Mouse (Mus musculus) heart, adult 11 months (tissue): ENCODE results near the gene H3f3b.

Experiments used
- DNase-seq: peaks from one replicate; pipeline ENCODE4 v3.0.0; 2022

H3f3b gene

DNA sequence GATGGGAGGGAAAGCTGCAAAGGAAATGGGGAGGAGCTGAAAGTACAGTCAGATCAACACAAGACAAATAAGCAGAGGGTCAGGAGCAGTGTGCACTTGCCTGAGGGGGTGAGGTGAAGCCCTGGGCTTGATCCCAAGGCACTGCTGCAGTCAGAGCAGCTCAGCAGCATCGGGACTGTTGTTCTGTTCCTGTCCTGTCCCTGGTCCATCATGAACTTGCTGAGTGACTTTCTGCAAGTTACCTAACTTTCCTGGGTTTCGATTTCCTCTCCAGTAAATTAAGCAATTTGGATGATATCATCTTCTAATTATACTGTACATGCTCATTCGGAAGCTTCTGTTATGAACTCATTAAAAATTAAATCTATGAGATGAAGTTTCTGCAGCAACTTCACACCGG lies at the start of gene H3f3b:
H3f3b (minus strand) TSS at position 207 of the 400 bp plus-strand sequence.
- DNase-seq: peak; percentile 91

DNA sequence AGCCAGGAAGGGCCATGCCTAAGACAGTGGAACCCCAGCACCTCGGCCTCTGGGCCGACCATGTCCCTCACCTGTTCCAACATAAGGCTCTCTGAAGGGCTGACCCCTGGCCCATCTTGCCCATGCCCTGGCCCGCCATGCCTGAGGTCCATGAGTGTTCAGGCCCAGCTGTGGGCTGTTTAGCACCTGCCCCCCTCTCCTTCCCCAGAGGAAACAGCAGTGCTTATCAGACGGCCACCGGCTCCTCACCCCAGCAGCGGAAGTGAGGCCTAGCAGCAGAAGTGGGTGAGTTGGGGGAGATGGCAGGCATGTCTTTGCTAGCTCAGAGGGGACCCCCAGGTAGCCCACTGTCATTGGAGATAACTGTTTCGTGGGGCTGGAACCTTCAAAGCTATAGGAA lies 49.1 kb upstream of the H3f3b start:
- no peak for DNase-seq

DNA sequence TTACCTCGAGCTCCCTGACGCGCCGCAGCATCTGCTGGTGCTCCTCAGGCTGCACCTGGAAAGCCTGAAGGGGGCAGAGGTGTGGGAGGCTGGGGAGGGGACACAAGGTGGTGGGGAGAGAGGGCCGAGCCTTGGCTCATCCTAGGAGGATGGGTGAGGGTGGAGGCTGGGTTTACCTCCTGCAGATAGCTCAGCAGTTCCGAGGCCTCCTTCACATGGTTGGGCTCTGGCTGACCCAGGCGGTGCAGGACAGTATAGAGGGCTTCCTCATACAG lies 48.4 kb upstream of the H3f3b start:
- DNase-seq: no peak

DNA sequence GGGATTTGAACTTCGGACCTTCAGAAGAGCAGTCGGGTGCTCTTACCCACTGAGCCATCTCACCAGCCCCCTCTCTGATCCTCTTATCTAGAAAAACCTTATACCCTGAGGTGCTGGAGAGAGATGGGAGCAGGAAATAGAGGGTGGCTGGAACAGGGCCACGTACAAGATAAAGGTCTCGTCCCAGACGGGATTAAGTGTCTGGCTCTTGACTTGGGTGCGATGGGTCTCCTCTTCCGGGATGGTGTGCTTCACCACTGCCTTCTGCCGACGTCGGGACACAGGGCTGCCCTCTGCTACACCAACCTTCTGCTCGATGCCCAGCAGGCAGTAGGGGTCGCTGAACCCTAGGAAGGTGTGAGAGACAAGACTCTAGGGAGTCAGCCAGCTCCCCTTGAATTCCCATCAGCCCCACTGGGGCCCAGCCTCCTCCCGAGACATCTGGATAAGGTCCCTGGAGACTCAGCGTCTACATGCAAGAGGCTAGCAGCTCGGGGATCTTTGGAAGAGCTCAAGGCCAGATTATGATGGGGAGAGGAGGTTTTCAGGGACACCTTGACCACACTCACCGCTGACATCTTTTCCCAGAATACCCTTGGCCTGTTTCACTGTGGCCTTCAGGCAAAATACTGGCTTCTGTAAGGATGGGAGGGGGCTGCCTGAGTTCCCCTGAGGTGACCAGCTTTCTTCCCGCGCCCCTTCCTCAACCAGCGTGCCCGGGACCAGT lies 47.9 kb upstream of the H3f3b start:
- no peak for DNase-seq

DNA sequence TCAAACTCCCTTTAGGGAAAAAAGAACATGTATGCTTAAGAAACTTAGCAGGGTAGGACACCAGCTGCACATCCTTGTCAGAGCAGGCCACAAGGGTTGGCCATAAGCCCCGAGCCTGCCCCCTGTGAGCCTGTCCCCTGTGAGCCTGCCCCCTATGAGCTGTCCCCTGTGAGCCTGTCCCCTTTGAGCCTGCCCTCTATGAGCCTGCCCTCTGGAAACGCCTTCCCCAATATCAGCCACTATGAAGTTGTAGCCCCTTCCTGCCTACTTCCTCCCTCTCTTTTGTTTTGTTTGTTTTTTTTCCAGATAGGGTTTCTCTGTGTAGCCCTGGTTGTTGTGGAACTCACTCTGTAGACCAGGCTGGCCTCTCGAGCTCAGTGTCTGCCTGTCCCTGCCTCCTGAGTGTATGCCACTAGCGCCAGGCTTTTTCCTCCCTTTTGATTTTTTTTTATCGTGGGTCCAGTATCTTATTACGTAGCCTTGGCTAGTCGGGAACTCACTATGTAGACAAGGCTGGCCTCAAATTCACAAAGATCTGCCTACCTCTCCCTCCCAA lies 46.8 kb upstream of the H3f3b start:
- DNase-seq: no peak

DNA sequence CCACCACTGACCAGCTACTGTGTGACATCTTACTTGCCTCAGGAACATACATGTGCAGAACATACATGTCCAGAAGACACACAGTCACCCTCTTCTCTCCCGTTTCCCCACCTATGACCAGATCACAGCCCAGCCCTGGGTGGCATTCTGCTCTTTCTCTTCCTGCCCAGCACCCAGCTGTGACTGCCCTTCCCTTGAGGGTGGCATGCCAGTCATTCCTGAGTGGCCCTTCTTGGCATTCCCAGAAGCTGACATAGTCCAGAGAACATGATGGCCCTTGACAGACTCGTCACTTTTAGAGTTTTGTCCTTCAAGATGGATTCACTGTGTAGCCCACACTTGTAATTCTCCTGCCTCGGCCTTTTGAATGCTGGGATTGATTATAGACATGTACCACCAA lies 44.8 kb upstream of the H3f3b start:
- DNase-seq: no peak

DNA sequence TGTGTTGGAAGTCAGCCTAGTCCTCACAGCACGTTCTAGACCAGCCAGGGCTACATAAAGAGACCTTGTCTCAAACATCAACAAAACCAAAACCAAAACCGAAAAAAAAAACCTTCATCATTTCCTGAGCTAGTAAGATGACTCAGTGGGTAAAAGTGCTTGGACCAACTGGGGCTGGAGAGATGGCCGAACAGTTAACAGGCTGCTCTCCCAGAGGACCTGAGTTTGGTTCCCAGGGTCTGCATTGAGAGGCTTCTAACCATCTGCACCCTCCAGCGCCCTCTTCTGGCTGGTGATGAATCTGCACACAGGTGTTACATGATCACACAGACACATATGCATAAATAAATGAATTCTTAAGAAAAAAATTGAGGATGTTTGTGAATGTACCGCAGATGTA lies 43.7 kb upstream of the H3f3b start:
- no peak for DNase-seq

DNA sequence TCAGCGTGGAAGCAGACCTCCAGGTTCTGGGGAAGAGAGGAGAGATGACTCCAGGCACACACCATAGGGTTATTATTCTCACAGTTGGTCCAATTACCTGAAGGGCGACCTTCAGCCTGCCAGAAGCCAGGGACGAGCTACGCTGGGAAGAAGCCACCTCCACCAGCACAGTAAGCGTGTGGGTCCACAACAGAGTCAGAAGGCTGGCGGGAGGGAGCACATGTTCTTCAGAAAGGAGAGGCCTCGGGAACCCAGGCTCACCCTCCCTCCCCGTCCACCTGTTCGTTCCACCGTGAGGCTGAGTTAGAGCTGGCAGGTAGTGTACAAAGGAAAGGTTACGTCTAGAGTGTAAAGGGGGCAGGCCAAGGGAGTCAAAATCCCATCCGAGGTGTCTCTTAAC lies 37.6 kb upstream of the H3f3b start:
- DNase-seq: no peak

DNA sequence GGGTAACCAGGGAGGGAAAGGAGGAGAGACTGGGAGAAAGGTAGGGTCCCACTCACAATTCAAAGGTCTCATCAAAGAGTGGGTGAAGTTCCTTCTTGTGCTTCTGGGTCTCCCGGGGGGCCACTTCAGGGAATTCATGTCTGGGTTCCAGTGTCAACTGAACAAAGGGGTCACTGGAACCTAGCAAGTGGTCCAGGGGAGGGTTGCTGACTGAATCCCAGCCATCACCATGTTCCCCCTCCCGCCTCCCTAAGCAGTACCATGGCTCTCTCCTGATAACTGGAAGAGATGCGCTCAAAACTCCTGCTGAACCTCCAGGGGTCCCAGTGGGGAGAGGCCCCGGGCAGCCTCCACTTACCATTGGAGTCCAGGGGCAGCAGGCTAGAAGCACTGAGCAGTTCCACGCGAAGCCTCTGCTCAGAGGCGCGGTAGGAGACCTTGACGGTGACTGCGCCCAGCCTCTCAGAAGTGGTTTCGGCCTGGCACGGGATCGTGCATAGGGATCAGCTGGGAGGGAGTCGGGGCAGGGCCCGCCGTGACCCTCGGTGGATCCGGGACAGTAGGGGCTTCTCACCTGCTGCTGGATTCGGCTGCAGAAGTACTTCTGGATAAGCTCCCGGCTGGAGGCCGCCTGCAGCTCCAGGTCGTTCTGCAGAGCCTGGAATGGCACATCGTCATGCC lies 36.6 kb upstream of the H3f3b start:
- no peak for DNase-seq

DNA sequence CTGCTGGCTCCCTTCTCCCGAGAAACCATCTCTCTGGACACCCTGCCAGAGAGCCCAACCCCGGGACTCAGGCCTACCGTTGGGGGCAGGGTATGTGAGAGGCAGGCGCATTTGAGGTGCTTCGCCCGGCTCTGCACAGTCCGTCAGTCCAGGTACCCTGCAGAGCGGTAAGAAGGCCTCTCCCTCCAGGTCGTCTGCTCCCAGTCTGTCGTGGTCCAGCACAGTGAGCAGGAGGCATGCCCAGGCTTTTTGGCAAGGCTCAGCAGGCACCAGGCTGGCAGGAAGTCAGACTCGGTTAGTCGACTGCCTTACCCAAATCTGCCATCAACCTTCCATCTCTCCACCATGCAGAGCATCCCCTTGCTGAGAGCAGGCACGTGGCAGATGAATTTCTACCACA lies 35.8 kb upstream of the H3f3b start:
- no peak for DNase-seq

DNA sequence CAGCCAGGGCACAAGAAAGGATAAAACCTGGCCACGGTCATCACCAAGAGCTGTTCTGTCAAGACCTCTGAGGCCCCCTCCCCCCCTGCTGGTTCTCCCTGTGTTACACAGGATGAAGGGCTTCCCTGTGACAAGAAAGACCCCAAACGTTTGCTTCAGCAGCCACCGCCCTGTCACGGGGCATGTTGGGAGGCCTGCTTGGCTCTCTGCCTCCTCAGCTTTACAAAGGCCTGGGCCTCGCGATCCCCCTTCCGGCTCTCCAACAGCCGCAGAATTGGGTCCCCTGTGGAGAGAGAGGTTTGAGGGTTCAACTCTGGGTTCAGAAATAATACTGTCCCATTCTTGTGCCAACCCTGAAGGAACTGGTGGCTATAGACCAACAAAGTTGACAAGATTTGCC lies 34.8 kb upstream of the H3f3b start:
- DNase-seq: no peak

DNA sequence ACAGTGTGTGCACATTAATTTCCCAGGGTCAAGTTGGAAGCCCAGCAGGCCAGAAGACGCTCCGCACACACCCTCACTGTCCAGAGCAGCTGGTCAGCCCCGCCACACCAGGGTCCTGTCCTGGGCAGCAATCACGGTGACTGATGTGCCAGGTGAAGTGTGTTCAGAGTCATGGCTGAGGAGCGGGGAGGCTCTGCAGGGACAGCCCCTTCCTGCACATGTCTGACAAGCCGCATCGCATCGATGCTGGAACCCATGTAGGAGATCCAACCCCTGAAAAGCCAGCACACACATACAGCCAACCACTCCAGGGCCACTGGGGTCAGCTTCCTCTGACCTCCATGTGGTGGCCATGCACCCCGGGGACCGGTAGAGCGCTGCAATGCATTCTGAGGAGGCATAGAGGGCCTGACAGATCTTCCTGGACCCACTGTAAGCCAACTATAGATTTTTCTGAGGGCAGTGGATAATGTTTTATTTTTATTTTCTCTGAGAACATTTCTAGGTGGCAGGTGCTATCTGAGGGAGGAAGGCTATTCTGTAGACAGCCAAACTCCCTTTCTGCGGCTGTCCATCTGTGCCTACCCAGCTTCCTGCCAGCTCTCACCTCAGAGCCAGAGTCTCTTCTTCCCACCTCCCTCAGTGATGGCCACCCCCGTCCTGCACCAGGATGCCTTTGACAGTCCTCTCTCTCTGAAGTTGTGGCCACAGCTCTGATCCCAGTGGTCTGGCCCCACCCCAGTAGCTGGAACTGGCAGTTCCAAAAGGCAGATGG lies 34.1 kb upstream of the H3f3b start:
- no peak for DNase-seq

DNA sequence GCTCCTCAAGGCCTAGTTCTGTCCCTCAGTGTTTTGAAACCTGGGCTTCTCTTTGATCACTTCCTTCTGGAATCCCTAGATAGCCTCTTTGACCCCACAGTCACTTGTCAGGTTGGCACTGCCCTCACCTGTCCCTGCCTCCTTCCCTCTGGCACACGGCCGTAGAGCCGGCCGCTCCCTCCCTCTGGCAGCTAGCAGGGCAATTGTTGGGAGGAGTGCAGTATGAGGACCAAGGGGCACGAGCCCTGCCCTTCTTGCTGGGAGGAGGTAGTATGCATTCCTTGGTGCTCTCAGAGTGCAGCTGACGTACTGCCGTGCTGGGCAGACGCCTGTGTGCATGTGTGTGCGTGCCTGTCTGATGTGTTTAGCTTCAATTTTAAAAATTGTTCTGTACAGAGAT lies 32.8 kb upstream of the H3f3b start:
- no peak for DNase-seq

DNA sequence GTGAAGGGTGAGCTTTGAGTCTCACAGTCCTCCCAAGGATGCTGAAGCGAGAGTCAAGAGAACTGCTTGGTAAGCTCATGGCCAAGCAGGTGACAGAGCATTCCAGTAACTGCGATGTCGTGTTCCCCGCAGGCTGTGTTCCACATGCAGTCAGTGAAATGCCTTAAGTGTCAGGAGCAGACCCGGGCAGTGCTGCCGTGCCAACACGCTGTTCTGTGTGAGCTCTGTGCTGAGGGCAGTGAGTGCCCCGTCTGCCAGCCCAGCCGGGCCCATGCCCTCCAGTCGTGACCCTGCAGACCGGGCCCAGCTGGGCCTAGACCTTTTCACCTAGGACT lies 31.9 kb upstream of the H3f3b start:
- no peak for DNase-seq

DNA sequence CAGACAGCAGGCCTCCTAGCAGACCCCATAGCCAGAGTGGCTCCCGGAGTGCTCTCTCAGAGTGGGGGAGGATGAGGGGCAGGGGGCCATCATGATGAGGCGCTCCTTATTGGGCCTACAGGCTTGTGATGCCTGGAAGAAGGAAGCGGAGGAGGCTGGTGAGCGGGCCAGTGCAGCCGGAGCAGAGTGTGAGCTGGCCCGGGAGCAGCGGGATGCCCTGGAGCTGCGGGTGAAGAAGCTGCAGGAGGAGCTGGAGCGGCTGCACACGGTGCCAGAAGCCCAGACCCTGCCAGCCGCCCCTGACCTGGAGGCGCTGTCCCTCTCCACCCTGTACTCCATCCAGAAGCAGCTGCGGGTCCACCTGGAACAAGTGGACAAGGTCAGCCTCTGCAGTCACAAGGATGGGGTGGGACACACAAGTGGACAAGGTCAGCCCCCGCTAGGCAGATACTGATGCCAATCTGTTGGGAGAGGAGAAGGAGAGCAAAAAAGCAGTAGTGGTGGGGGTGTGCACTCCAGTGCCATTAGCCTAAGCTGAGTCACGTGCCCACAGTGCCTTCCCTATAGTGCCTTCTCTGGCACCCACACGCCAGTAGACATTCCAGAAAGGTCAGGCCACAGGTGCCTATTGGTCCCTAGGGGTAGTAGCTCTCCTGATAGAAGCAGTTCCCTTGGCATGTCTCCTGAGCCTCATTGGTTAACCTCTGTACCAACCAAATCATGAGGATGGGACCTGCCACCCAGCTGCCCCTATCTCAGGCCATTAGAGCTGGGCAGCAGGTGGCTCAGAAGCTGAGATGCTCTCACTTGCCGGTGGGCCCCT lies 31.3 kb upstream of the H3f3b start:
- no peak for DNase-seq

DNA sequence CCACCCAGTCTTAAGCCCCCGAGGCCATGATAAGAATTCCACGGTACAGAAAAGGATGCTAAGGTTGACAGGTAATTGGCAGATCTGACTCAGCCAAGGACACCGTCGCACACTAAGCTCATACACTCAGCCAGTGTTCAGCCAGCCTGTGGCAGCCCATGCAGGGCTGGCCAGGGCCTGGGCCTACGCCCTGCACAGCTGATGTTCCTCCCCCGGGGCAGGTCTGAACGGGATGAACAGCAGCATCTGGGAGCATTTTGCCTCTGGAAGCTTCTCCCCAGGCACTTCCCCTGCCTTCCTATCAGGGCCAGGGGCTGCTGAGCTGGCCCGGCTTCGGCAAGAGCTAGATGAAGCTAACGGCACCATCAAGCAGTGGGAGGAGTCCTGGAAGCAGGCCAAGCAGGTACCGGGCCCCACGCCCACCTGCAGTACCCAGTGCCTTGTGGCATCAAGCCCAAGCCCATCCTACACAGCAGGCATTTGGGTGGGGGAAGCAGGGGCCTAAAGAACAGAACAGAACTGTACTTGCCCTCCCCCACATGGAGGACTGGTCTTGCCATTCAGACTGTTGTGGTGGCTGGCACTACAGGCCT lies 30.4 kb upstream of the H3f3b start:
- DNase-seq: no peak

DNA sequence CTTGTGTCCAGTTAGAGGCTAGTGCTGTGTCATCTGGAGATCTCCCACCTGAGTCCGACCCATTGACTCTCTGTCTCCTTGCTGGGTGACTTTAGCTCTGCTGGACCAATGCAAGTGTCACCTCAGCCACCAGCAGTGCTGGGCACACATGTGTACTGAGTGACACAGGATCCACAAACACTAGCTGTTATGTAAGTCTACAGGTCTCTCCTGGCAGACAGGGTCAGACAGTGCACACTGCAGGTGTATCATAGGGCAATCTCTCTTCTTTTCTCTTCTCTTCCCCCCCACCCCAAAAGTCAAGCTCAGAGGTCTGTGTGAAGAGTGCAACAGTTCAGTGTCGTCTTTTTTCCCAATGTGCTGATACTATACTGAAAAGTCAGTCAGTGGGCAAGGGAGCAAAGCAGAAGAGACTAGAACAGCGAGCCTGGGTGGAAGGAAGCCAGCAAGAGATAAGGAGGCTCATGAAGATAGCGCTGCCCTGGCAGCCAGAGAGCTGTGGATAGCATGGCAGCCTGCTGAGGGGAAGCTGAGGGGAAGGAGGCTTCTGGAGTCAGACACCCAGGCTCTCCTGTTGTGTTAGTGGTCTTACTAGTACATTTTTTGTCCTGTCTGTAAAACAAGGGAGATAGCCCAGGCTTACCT lies 29.6 kb upstream of the H3f3b start:
- DNase-seq: no peak

DNA sequence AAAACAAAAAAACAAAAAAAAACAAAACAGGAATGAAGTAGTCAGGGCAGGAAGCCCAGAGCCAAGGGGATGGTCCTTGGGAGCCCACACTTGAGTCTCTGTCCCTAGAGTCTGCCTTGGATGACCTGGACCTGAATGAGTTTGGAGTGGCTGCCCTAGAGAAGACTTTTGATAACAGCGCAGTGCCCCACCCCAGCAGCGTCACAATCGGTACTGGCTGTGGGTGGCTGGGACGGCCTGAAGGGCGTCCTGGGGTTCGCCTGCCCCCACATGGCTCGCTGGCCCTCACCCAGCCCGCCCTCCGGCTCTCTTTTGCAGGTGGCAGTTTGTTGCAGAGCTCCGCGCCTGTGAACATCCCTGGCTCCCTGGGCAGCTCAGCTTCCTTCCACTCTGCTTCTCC lies 28.1 kb upstream of the H3f3b start:
- DNase-seq: no peak

DNA sequence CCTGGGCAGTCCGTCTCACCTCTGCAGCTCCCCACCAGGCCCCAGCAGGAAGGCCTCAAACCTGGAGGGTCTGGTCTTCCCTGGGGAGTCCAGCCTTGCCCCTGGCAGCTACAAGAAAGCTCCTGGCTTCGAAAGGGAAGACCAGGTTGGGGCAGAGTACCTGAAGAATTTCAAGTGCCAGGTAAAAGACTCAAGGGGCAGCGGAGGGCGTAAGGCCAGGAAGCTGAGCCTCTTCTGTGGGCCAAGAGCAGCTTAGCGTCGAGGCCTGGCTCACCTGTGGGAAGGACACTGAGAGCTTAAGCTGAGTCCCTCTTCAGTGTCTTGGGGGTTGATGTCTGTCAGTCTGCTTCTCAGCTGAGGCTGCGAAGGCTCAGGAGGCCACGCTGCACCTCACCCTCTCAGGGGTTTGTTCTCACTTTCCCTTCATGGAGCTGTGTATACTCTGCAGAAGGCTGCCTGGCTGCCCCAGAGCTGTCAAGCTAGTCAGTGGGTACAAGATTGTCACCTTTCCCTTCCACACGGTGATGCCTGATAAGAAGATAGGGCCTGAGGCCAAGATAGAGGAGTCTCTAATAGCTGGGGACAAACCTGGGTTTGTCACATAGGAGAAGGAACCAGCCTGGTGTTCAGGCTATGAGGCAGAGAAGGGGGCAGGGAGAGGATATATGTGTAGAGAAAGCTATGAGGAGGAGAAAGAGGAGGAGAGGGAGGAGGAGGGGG lies 25.9 kb upstream of the H3f3b start:
- DNase-seq: no peak

DNA sequence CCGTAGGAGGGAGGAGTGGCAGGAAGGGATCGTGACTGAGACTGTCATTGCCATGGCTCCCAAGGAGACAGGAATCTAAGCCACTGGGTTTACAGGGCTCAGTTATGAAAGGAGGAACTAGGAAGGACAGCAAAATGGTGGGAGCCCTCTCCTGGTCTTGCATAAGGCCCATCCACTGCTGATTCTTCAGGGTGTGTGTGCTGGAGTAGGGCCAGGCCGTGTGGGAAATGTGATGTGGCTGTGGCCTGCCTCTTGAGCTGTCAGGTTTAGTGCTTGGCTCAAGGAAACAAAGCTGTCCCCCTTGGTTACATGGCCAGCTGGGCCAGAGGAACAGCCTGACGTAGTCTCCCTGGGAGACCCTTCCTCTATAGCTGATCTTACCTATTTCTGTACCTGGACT lies 22.4 kb upstream of the H3f3b start:
- no peak for DNase-seq

DNA sequence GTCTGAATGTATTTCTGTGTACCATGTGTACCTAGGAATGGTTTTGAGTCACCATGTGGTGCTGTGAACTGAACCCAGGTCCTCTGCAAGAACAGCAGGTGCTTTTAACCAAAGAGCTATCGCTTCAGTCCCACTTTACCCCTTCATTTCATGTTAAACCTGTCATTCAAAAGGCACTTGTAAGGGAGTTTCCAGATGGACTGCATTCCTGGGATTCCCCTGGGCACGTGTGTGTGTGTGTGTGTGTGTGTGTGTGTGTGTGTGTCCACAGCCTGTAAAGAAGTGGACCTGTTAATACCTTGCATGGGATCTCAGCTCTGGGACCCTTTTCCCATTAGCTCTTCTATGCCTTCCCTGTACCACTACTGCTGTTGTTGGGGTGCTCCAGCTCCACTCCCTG lies 21.8 kb upstream of the H3f3b start:
- no peak for DNase-seq

DNA sequence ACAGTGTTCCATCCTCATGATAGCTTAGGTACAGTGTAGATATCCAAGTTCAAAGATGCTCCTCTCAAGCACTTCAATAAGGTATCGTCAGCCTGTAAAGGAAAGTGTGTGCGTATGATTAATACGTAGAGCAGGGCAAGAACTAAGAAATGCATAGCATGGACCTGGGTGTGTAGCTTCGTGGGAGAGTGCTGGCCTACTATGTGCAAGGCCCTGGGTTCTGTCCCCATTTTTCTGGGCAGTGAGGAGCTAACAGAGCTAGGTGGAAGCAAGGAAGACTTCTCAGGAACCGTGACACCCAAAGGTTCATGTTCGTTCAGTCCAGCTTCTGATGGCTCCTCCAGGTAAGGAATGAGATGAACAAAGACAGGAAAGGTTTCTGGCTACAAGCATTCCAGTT lies 17.4 kb upstream of the H3f3b start:
- DNase-seq: no peak
